Comparison of ENCODE assay signal across 10 mouse cellular contexts in genomic region chr15:98569216-98569615, GRCm38 (mm10). TPM values are rescaled to one million over a fixed set of nuclear protein-coding genes. Genes with fewer than 3 reads are reported as not detected.
A peak's percentile ranks its signal among the peaks of the same experiment; 100 is the strongest.
DNase-seq lines count a peak whose midpoint lies in the region; ATAC-seq and TF ChIP-seq lines count a peak whose summit lies in the region.
"Had no signal": no experiment of that assay in that cellular context is flagged by ENCODE, and none has a peak within 500 bp of the region (broad histone marks: within the 10 kb centered on the region; RNA-seq: fewer than 3 reads in every experiment).

No protein-coding gene starts in this region.

- no peak for DNase-seq in kidney, postnatal 0 days (ENCODE audit: low spot score)
- no peak for DNase-seq in kidney, adult 8-10 months
- no peak for DNase-seq in embryonic facial prominence, embryonic 11.5 days (ENCODE audit: low spot score)
- DNase-seq in intestine, embryonic 14.5 days (ENCODE audit: low spot score) = no peak
- DNase-seq in urinary bladder, postnatal 14 days (ENCODE audit: low spot score) = no peak
- DNase-seq in lung, postnatal 25 days (ENCODE audit: low spot score) = no peak
- DNase-seq: gastrocnemius, postnatal 36 days had no signal

- no peaks in the 10 kb centered on the region for H3K27me3 ChIP-seq in kidney, postnatal 0 days (ENCODE audit: insufficient read depth, low read length)
- H3K27me3 ChIP-seq in embryonic facial prominence, embryonic 11.5 days (ENCODE audit: control insufficient read depth, insufficient read depth, low read length) = no peaks in the 10 kb centered on the region
- no peaks in the 10 kb centered on the region for H3K27me3 ChIP-seq in intestine, embryonic 14.5 days (replicated peaks; ENCODE audit: control insufficient read depth, insufficient read depth, low read length)
- no peaks in the 10 kb centered on the region for H3K27me3 ChIP-seq in neural tube, embryonic 12.5 days (replicated peaks)

- peak overlapping the region; percentile 90 for H3K9ac ChIP-seq in kidney, postnatal 0 days (ENCODE audit: low read depth, low read length)
- peak overlapping the region; percentile 86 for H3K9ac ChIP-seq in embryonic facial prominence, embryonic 11.5 days (replicated peaks; ENCODE audit: low read length)
- peak overlapping the region; percentile 94 for H3K9ac ChIP-seq in intestine, embryonic 14.5 days (ENCODE audit: low read length)
- H3K9ac ChIP-seq in neural tube, embryonic 12.5 days = peak overlapping the region; percentile 89

- no peak for ATAC-seq in kidney, postnatal 0 days (replicated peaks; ENCODE audit: low FRiP score, low read depth)
- ATAC-seq in embryonic facial prominence, embryonic 11.5 days (replicated peaks; ENCODE audit: insufficient number of reproducible peaks, low FRiP score, low TSS enrichment, low read depth) = no peak
- ATAC-seq in intestine, embryonic 14.5 days (replicated peaks; ENCODE audit: low FRiP score, low TSS enrichment, low read depth) = no peak
- no peak for ATAC-seq in neural tube, embryonic 12.5 days (ENCODE audit: low FRiP score, low read depth)
- no peak for ATAC-seq in megakaryocyte-erythroid progenitor cell, adult 5-6 weeks (replicated peaks; ENCODE audit: low FRiP score, low TSS enrichment, poor library complexity, severe bottlenecking)

- no peak for TF ChIP-seq CTCF in kidney, postnatal 0 days (IDR thresholded peaks at IDR 0.05; ENCODE audit: low read depth)

- H3K9me3 ChIP-seq in kidney, postnatal 0 days (replicated peaks; ENCODE audit: low read length) = no peaks in the 10 kb centered on the region
- no peaks in the 10 kb centered on the region for H3K9me3 ChIP-seq in embryonic facial prominence, embryonic 11.5 days (replicated peaks; ENCODE audit: control insufficient read depth, low read length)
- no peaks in the 10 kb centered on the region for H3K9me3 ChIP-seq in intestine, embryonic 14.5 days (ENCODE audit: control insufficient read depth, low read length)
- no peaks in the 10 kb centered on the region for H3K9me3 ChIP-seq in neural tube, embryonic 12.5 days

- H3K36me3 ChIP-seq in kidney, postnatal 0 days (ENCODE audit: insufficient read depth, low read length) = no peaks in the 10 kb centered on the region
- no peaks in the 10 kb centered on the region for H3K36me3 ChIP-seq in embryonic facial prominence, embryonic 11.5 days (replicated peaks; ENCODE audit: control insufficient read depth, insufficient read depth, low read depth, low read length)
- H3K36me3 ChIP-seq in intestine, embryonic 14.5 days (ENCODE audit: control insufficient read depth, insufficient read depth, low read length) = peaks cover 7% of the 10 kb centered on the region; the same call in 1 of the 2 replicates
- no peaks in the 10 kb centered on the region for H3K36me3 ChIP-seq in neural tube, embryonic 12.5 days

- peak overlapping the region; percentile 72 for H3K4me2 ChIP-seq in kidney, postnatal 0 days (ENCODE audit: low read length)
- peak overlapping the region; percentile 54 for H3K4me2 ChIP-seq in embryonic facial prominence, embryonic 11.5 days (ENCODE audit: low read depth, low read length)
- H3K4me2 ChIP-seq in intestine, embryonic 14.5 days (ENCODE audit: low read length) = peak overlapping the region; percentile 76
- H3K4me2 ChIP-seq in neural tube, embryonic 12.5 days (replicated peaks) = peak overlapping the region; percentile 64

- peak overlapping the region; percentile 98 for H3K27ac ChIP-seq in kidney, postnatal 0 days
- no peak overlapping the region for H3K27ac ChIP-seq in embryonic facial prominence, embryonic 11.5 days (replicated peaks; ENCODE audit: low read depth, low read length)
- no peak overlapping the region for H3K27ac ChIP-seq in intestine, embryonic 14.5 days (ENCODE audit: low read depth)
- no peak overlapping the region for H3K27ac ChIP-seq in neural tube, embryonic 12.5 days

- no peak overlapping the region; the same call in 1 of the 2 replicates for H3K4me3 ChIP-seq in kidney, postnatal 0 days (replicated peaks; ENCODE audit: low read depth, low read length)
- H3K4me3 ChIP-seq in embryonic facial prominence, embryonic 11.5 days (ENCODE audit: low read depth, low read length) = no peak overlapping the region; the same call in 1 of the 2 replicates
- H3K4me3 ChIP-seq in intestine, embryonic 14.5 days (ENCODE audit: low read depth, low read length) = no peak overlapping the region
- H3K4me3 ChIP-seq in neural tube, embryonic 12.5 days = peak overlapping the region; percentile 93; the same call in 1 of the 2 replicates

- 59% methylated on average over 7 of the region's 7 CpGs for WGBS in kidney, postnatal 0 days
- WGBS in embryonic facial prominence, embryonic 11.5 days = 63% methylated on average over 7 of the region's 7 CpGs
- 66% methylated on average over 7 of the region's 7 CpGs for WGBS in intestine, embryonic 14.5 days
- WGBS in neural tube, embryonic 12.5 days = 76% methylated on average over 7 of the region's 7 CpGs

- H3K4me1 ChIP-seq in kidney, postnatal 0 days (replicated peaks; ENCODE audit: insufficient read depth, low read length) = peaks cover 26% of the 10 kb centered on the region
- no peaks in the 10 kb centered on the region for H3K4me1 ChIP-seq in embryonic facial prominence, embryonic 11.5 days (ENCODE audit: control insufficient read depth, insufficient read depth, low read length)
- peaks cover 19% of the 10 kb centered on the region for H3K4me1 ChIP-seq in intestine, embryonic 14.5 days (replicated peaks; ENCODE audit: control insufficient read depth, insufficient read depth, low read length)
- H3K4me1 ChIP-seq in neural tube, embryonic 12.5 days = peaks cover 26% of the 10 kb centered on the region

RNA-seq across cellular contexts. Expression of gene Ccnt1, which starts 1.5 kb away (rescaled TPM):
- polyA plus RNA-seq in kidney, postnatal 0 days (2015; fragmentation: Nextera tagmentation; extraction: Ambion mirVana) = 42.3 and 46.2 TPM in 2 replicates
- 61.4 and 61.8 TPM in 2 replicates for polyA plus RNA-seq in embryonic facial prominence, embryonic 11.5 days (2014; fragmentation: Nextera tagmentation; extraction: Ambion mirVana)
- 48.7 and 52.6 TPM in 2 replicates for polyA plus RNA-seq in intestine, embryonic 14.5 days (2014; fragmentation: Nextera tagmentation; extraction: Ambion mirVana)
- polyA plus RNA-seq in neural tube, embryonic 12.5 days (2016; fragmentation: Nextera tagmentation; extraction: Ambion mirVana) = 65.7 and 65.8 TPM in 2 replicates
- total RNA-seq in megakaryocyte-erythroid progenitor cell, adult 5-6 weeks (2014; fragmentation: Nextera tagmentation) = 66.8 and 70.7 TPM in 2 replicates
- total RNA-seq in megakaryocyte-erythroid progenitor cell, adult 5-6 weeks (2017) = 80.8 and 88.3 TPM in 2 replicates

RNA-seq across cellular contexts. Expression of gene 4930415O20Rik, which starts 1.6 kb away (rescaled TPM):
- 0.30 and 0.62 TPM in 2 replicates for polyA plus RNA-seq in kidney, postnatal 0 days (2015; fragmentation: Nextera tagmentation; extraction: Ambion mirVana)
- polyA plus RNA-seq in embryonic facial prominence, embryonic 11.5 days (2014; fragmentation: Nextera tagmentation; extraction: Ambion mirVana) = not detected in 2 replicates
- 0.35 and 0.59 TPM in 2 replicates for polyA plus RNA-seq in intestine, embryonic 14.5 days (2014; fragmentation: Nextera tagmentation; extraction: Ambion mirVana)
- not detected in 2 replicates for polyA plus RNA-seq in neural tube, embryonic 12.5 days (2016; fragmentation: Nextera tagmentation; extraction: Ambion mirVana)
- total RNA-seq in megakaryocyte-erythroid progenitor cell, adult 5-6 weeks (2014; fragmentation: Nextera tagmentation) = not detected in 2 replicates
- not detected in 2 replicates for total RNA-seq in megakaryocyte-erythroid progenitor cell, adult 5-6 weeks (2017)
- total RNA-seq: adrenal gland, adult 8-10 months had no signal

RNA-seq across cellular contexts. Expression of gene Kansl2, which starts 35.2 kb away (rescaled TPM):
- polyA plus RNA-seq in kidney, postnatal 0 days (2015; fragmentation: Nextera tagmentation; extraction: Ambion mirVana) = 87.1 and 96.3 TPM in 2 replicates
- 145 and 153 TPM in 2 replicates for polyA plus RNA-seq in embryonic facial prominence, embryonic 11.5 days (2014; fragmentation: Nextera tagmentation; extraction: Ambion mirVana)
- polyA plus RNA-seq in intestine, embryonic 14.5 days (2014; fragmentation: Nextera tagmentation; extraction: Ambion mirVana) = 97.3 and 99.7 TPM in 2 replicates
- polyA plus RNA-seq in neural tube, embryonic 12.5 days (2016; fragmentation: Nextera tagmentation; extraction: Ambion mirVana) = 169 and 183 TPM in 2 replicates
- 68.9 and 73.0 TPM in 2 replicates for total RNA-seq in megakaryocyte-erythroid progenitor cell, adult 5-6 weeks (2014; fragmentation: Nextera tagmentation)
- 54.4 and 57.7 TPM in 2 replicates for total RNA-seq in megakaryocyte-erythroid progenitor cell, adult 5-6 weeks (2017)

RNA-seq across cellular contexts. Expression of gene Adcy6, which starts 40.7 kb away (rescaled TPM):
- 16.8 and 17.0 TPM in 2 replicates for polyA plus RNA-seq in kidney, postnatal 0 days (2015; fragmentation: Nextera tagmentation; extraction: Ambion mirVana)
- polyA plus RNA-seq in embryonic facial prominence, embryonic 11.5 days (2014; fragmentation: Nextera tagmentation; extraction: Ambion mirVana) = 8.4 and 10.4 TPM in 2 replicates
- 19.8 and 21.9 TPM in 2 replicates for polyA plus RNA-seq in intestine, embryonic 14.5 days (2014; fragmentation: Nextera tagmentation; extraction: Ambion mirVana)
- polyA plus RNA-seq in neural tube, embryonic 12.5 days (2016; fragmentation: Nextera tagmentation; extraction: Ambion mirVana) = 14.5 and 16.3 TPM in 2 replicates
- total RNA-seq in megakaryocyte-erythroid progenitor cell, adult 5-6 weeks (2014; fragmentation: Nextera tagmentation) = 55.8 and 57.2 TPM in 2 replicates
- total RNA-seq in megakaryocyte-erythroid progenitor cell, adult 5-6 weeks (2017) = 28.8 and 45.9 TPM in 2 replicates
